Mouse (Mus musculus): Measurements from ENCODE around the gene Gucd1.

- TF ChIP-seq POLR2A (IDR thresholded peaks at IDR 0.05; ENCODE audit: borderline replicate concordance, control insufficient read depth, low read depth, low read length) = no peak
- no peak for TF ChIP-seq CTCF (IDR thresholded peaks at IDR 0.05; ENCODE audit: control insufficient read depth, insufficient read depth, low read length)
These were observed 100.3 kb downstream of the Gucd1 start for GRCm38 (mm10) chr10:75417363-75418042.
